Mouse (Mus musculus): ENCODE results near the gene Bpifc.

- no peak for TF ChIP-seq CTCF (IDR thresholded peaks at IDR 0.05; ENCODE audit: low read depth)
- no peak for TF ChIP-seq EP300 (optimal IDR thresholded peaks at IDR 0.05)
Measured at GRCm38 (mm10) chr10:86025906-86026305, 14.2 kb upstream of the Bpifc start.
